Mouse (Mus musculus): ENCODE data around the gene Plcxd2.

Gene Plcxd2

GRCm38 (mm10) chr16:45984610-45985606 is 25.1 kb downstream of the Plcxd2 start:
- no peak for DNase-seq

GRCm38 (mm10) chr16:45976251-45976650 is 33.8 kb downstream of the Plcxd2 start:
- no peak for DNase-seq

- DNase-seq = peak; percentile 33
These were observed 35.9 kb downstream of the Plcxd2 start for GRCm38 (mm10) chr16:45973959-45974686.

GRCm38 (mm10) chr16:45970187-45970586 is 39.8 kb downstream of the Plcxd2 start:
- DNase-seq = no peak

GRCm38 (mm10) chr16:45968716-45969115 is 41.3 kb downstream of the Plcxd2 start:
- DNase-seq = no peak

- DNase-seq = peak; percentile 86
These were observed 42.5 kb downstream of the Plcxd2 start for GRCm38 (mm10) chr16:45967471-45967870.

GRCm38 (mm10) chr16:45966604-45967003 is 43.4 kb downstream of the Plcxd2 start:
- no peak for DNase-seq

GRCm38 (mm10) chr16:45964777-45965176 is 45.2 kb downstream of the Plcxd2 start:
- DNase-seq = no peak

- DNase-seq = no peak
These were observed 46.2 kb downstream of the Plcxd2 start for GRCm38 (mm10) chr16:45963837-45964236.

- no peak for DNase-seq
These were observed 46.9 kb downstream of the Plcxd2 start for GRCm38 (mm10) chr16:45963088-45963487.

- no peak for DNase-seq
These were observed 49.0 kb downstream of the Plcxd2 start for GRCm38 (mm10) chr16:45960978-45961377.

- DNase-seq = no peak
These were observed 53.5 kb downstream of the Plcxd2 start for GRCm38 (mm10) chr16:45956390-45956950.

- peak; percentile 40 for DNase-seq
These were observed 56.6 kb downstream of the Plcxd2 start, which contains the start of gene Phldb2 for GRCm38 (mm10) chr16:45953394-45953793. Gene Phldb2 (minus strand): TSS chr16:45953598.

GRCm38 (mm10) chr16:45952501-45952900 is 57.5 kb downstream of the Plcxd2 start:
- peak; percentile 62 for DNase-seq

GRCm38 (mm10) chr16:45952035-45952434 is 58.0 kb downstream of the Plcxd2 start:
- DNase-seq = no peak

GRCm38 (mm10) chr16:45946335-45946734 is 63.7 kb downstream of the Plcxd2 start:
- DNase-seq = peak; percentile 23

GRCm38 (mm10) chr16:45945649-45946048 is 64.4 kb downstream of the Plcxd2 start:
- DNase-seq = no peak

GRCm38 (mm10) chr16:45945174-45945631 is 64.8 kb downstream of the Plcxd2 start:
- peak; percentile 55 for DNase-seq

- DNase-seq = no peak
These were observed 67.7 kb downstream of the Plcxd2 start for GRCm38 (mm10) chr16:45942169-45942891.

- no peak for DNase-seq
These were observed 69.3 kb downstream of the Plcxd2 start for GRCm38 (mm10) chr16:45940701-45941100.

- DNase-seq = no peak
These were observed 70.6 kb downstream of the Plcxd2 start for GRCm38 (mm10) chr16:45939436-45939835.

GRCm38 (mm10) chr16:45937381-45937780 is 72.6 kb downstream of the Plcxd2 start:
- DNase-seq = no peak

Data from kidney, adult 18-20 months (tissue).